Mouse (Mus musculus): Measurements from ENCODE around the gene Fbxo45. TPM values are rescaled to one million over a fixed set of nuclear protein-coding genes. Genes with fewer than 3 reads are reported as not detected.

Gene Fbxo45
- polyA plus RNA-seq, 1 experiment from 2014 or later: 11.2 TPM

GRCm38 (mm10) chr16:32222399-32222798, 24.6 kb downstream of the Fbxo45 start:
- H3K4me3 ChIP-seq (ENCODE audit: low read depth, low read length): no peak overlapping the region
- no peaks in the 10 kb centered on the region for H3K4me1 ChIP-seq (ENCODE audit: control insufficient read depth, insufficient read depth, low read length)
- H3K27ac ChIP-seq (ENCODE audit: low read depth, low read length): no peak overlapping the region
- no peak overlapping the region for H3K4me2 ChIP-seq
- no peaks in the 10 kb centered on the region for H3K9me3 ChIP-seq (replicated peaks; ENCODE audit: control insufficient read depth, low read length)
- no peaks in the 10 kb centered on the region for H3K36me3 ChIP-seq (ENCODE audit: control insufficient read depth, insufficient read depth, low read length)
- H3K27me3 ChIP-seq (ENCODE audit: control insufficient read depth, insufficient read depth, low read length): no peaks in the 10 kb centered on the region
- no peak for ATAC-seq (replicated peaks; ENCODE audit: insufficient number of reproducible peaks, low FRiP score, low TSS enrichment)
- no peak overlapping the region for H3K9ac ChIP-seq (ENCODE audit: low read depth, low read length)

DNA sequence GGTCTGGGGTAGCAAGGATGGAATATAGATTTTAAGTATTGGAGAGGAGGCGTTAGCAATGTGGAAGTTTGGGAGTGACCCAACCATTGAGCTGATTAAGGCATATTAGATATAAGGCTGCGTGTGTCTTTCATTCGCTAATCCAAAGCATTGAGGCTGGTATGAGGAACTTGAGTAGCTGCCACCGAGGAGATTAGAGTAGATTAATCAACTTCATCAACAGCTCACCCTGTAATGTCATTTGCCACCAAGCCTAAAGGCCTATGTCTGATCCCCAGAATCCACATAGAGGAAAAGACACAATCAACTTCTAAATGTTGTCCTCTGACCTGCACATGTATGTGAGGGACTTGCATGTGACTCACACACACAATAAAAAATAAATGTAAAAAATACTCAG, 25.2 kb downstream of the Fbxo45 start:
- Histone ChIP-seq H3K27me3 (ENCODE audit: control insufficient read depth, insufficient read depth, low read length) (no peaks in the 10 kb centered on the region), H3K9ac (ENCODE audit: low read depth, low read length) (no peak overlapping the region), H3K9me3 (replicated peaks; ENCODE audit: control insufficient read depth, low read length) (no peaks in the 10 kb centered on the region), H3K4me2 (no peak overlapping the region), H3K27ac (ENCODE audit: low read depth, low read length) (no peak overlapping the region), H3K4me3 (ENCODE audit: low read depth, low read length) (no peak overlapping the region), H3K4me1 (ENCODE audit: control insufficient read depth, insufficient read depth, low read length) (no peaks in the 10 kb centered on the region), H3K36me3 (ENCODE audit: control insufficient read depth, insufficient read depth, low read length) (no peaks in the 10 kb centered on the region)
- no peak for ATAC-seq (replicated peaks; ENCODE audit: insufficient number of reproducible peaks, low FRiP score, low TSS enrichment)
- WGBS (ENCODE audit: insufficient replicate concordance): 76% methylated on average over 4 of the region's 4 CpGs

GRCm38 (mm10) chr16:32214804-32215576, 32.0 kb downstream of the Fbxo45 start:
- Histone ChIP-seq H3K36me3 (ENCODE audit: control insufficient read depth, insufficient read depth, low read length) (no peaks in the 10 kb centered on the region), H3K27ac (ENCODE audit: low read depth, low read length) (no peak overlapping the region), H3K27me3 (ENCODE audit: control insufficient read depth, insufficient read depth, low read length) (no peaks in the 10 kb centered on the region), H3K9ac (ENCODE audit: low read depth, low read length) (no peak overlapping the region), H3K4me2 (peak overlapping the region; percentile 22), H3K9me3 (replicated peaks; ENCODE audit: control insufficient read depth, low read length) (peaks cover under 1% of the 10 kb centered on the region; the same call in 1 of the 2 replicates), H3K4me3 (ENCODE audit: low read depth, low read length) (no peak overlapping the region), H3K4me1 (ENCODE audit: control insufficient read depth, insufficient read depth, low read length) (no peaks in the 10 kb centered on the region)
- WGBS (ENCODE audit: insufficient replicate concordance): 70% methylated on average over 17 of the region's 17 CpGs
- ATAC-seq (replicated peaks; ENCODE audit: insufficient number of reproducible peaks, low FRiP score, low TSS enrichment): no peak

DNA sequence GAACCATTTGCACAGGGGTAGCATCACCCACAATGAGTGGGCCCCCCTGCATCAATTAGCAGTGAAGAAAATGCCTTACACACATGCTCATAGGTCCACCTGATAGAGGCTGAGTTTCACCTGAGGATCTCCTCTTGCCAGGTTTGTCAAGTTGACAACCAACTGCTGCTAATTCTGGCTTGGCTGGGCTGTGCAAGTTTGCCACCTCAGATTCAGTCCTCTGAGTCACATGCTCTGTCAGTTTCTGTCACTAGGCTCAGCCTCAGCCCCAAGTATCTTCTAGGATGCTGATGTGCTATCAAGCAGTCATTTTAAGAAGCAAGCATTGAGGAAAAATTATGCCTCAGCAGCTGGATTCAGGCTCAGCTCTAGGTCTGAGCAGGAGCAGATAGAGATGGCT, 32.8 kb downstream of the Fbxo45 start:
- Histone ChIP-seq H3K4me3 (ENCODE audit: low read depth, low read length) (no peak overlapping the region), H3K36me3 (ENCODE audit: control insufficient read depth, insufficient read depth, low read length) (no peaks in the 10 kb centered on the region), H3K27me3 (ENCODE audit: control insufficient read depth, insufficient read depth, low read length) (no peaks in the 10 kb centered on the region), H3K9ac (ENCODE audit: low read depth, low read length) (no peak overlapping the region), H3K4me2 (no peak overlapping the region), H3K9me3 (replicated peaks; ENCODE audit: control insufficient read depth, low read length) (peaks cover 4% of the 10 kb centered on the region; the same call in 1 of the 2 replicates), H3K27ac (ENCODE audit: low read depth, low read length) (no peak overlapping the region), H3K4me1 (ENCODE audit: control insufficient read depth, insufficient read depth, low read length) (no peaks in the 10 kb centered on the region)
- ATAC-seq (replicated peaks; ENCODE audit: insufficient number of reproducible peaks, low FRiP score, low TSS enrichment): no peak

DNA sequence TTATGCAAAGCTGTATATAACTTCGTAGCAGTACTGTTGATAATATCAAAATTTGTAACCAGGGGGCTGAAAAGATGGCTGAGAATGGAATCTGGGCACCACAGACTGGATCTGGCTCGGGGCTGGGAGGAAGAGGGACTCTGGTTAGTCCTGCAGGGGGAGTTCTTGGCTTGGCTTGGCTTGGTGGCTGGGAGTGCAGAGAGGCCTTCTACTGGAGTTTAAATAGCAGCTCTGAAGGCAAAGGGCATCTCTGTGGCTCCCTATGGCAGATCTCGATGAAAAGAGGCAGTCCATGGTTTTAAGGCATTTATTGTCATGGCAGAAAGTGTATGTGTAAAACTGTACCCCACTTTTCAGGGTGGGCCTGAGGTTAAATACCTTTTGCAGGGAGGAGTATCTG, 42.1 kb downstream of the Fbxo45 start:
- Histone ChIP-seq H3K9me3 (replicated peaks; ENCODE audit: control insufficient read depth, low read length) (peaks cover 3% of the 10 kb centered on the region; the same call in 1 of the 2 replicates), H3K4me2 (no peak overlapping the region), H3K4me1 (ENCODE audit: control insufficient read depth, insufficient read depth, low read length) (no peaks in the 10 kb centered on the region), H3K4me3 (ENCODE audit: low read depth, low read length) (no peak overlapping the region), H3K36me3 (ENCODE audit: control insufficient read depth, insufficient read depth, low read length) (no peaks in the 10 kb centered on the region), H3K27me3 (ENCODE audit: control insufficient read depth, insufficient read depth, low read length) (no peaks in the 10 kb centered on the region), H3K9ac (ENCODE audit: low read depth, low read length) (no peak overlapping the region), H3K27ac (ENCODE audit: low read depth, low read length) (no peak overlapping the region)
- ATAC-seq (replicated peaks; ENCODE audit: insufficient number of reproducible peaks, low FRiP score, low TSS enrichment): no peak
- 55% methylated on average over 3 of the region's 3 CpGs for WGBS (ENCODE audit: insufficient replicate concordance)

DNA sequence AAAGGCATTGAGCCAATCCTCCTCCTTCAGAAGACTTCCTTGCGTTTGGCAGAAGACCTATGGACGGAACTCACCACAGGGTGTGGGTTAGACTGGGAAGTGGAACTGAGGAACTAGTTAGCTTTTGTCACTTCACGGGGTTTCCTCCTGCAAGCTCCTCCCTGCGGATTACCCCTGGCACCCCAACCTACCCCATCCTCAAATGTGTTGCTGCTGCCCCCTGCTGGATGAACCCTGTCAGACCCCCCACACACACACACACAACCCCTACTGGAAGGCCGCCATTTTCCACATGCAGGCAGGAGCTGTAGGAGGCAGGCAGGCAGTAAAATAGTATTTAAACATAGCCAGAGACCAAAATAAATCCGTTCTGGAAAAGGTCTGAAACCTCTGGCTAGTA, 44.3 kb downstream of the Fbxo45 start:
- Histone ChIP-seq H3K9ac (ENCODE audit: low read depth, low read length) (no peak overlapping the region), H3K9me3 (replicated peaks; ENCODE audit: control insufficient read depth, low read length) (no peaks in the 10 kb centered on the region), H3K4me1 (ENCODE audit: control insufficient read depth, insufficient read depth, low read length) (no peaks in the 10 kb centered on the region), H3K27ac (ENCODE audit: low read depth, low read length) (no peak overlapping the region), H3K36me3 (ENCODE audit: control insufficient read depth, insufficient read depth, low read length) (no peaks in the 10 kb centered on the region), H3K4me2 (no peak overlapping the region), H3K27me3 (ENCODE audit: control insufficient read depth, insufficient read depth, low read length) (no peaks in the 10 kb centered on the region), H3K4me3 (ENCODE audit: low read depth, low read length) (no peak overlapping the region)
- WGBS (ENCODE audit: insufficient replicate concordance): 72% methylated on average over 6 of the region's 6 CpGs
- ATAC-seq (replicated peaks; ENCODE audit: insufficient number of reproducible peaks, low FRiP score, low TSS enrichment): no peak

DNA sequence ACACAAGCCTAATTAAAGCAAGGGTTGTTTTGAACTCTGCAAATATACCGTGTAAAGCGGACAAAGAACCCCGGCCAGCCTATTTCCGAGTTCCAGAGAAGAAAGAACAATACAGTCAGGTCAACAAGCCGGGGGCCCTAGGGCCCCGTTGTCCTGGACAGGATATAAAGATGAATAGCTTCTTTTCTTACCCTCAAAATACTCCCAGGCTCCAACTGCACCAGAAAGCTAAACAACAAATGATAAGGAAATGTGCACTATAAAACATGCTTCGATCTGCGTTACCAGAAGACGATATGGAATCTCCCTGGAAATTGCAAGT, 46.0 kb downstream of the Fbxo45 start:
- Histone ChIP-seq H3K4me1 (ENCODE audit: control insufficient read depth, insufficient read depth, low read length) (no peaks in the 10 kb centered on the region), H3K27me3 (ENCODE audit: control insufficient read depth, insufficient read depth, low read length) (no peaks in the 10 kb centered on the region), H3K9me3 (replicated peaks; ENCODE audit: control insufficient read depth, low read length) (no peaks in the 10 kb centered on the region), H3K36me3 (ENCODE audit: control insufficient read depth, insufficient read depth, low read length) (no peaks in the 10 kb centered on the region), H3K4me3 (ENCODE audit: low read depth, low read length) (no peak overlapping the region), H3K27ac (ENCODE audit: low read depth, low read length) (no peak overlapping the region), H3K9ac (ENCODE audit: low read depth, low read length) (no peak overlapping the region), H3K4me2 (peak overlapping the region; percentile 29; the same call in 1 of the 2 replicates)
- no peak for ATAC-seq (replicated peaks; ENCODE audit: insufficient number of reproducible peaks, low FRiP score, low TSS enrichment)
- WGBS (ENCODE audit: insufficient replicate concordance): 78% methylated on average over 9 of the region's 9 CpGs

- Histone ChIP-seq H3K27me3 (ENCODE audit: control insufficient read depth, insufficient read depth, low read length) (no peaks in the 10 kb centered on the region), H3K27ac (ENCODE audit: low read depth, low read length) (no peak overlapping the region), H3K4me1 (ENCODE audit: control insufficient read depth, insufficient read depth, low read length) (no peaks in the 10 kb centered on the region), H3K4me3 (ENCODE audit: low read depth, low read length) (no peak overlapping the region), H3K36me3 (ENCODE audit: control insufficient read depth, insufficient read depth, low read length) (no peaks in the 10 kb centered on the region), H3K9me3 (replicated peaks; ENCODE audit: control insufficient read depth, low read length) (no peaks in the 10 kb centered on the region), H3K4me2 (peak overlapping the region; percentile 29; the same call in 1 of the 2 replicates), H3K9ac (ENCODE audit: low read depth, low read length) (0 out of 2 replicates have a peak overlapping the region, but pooled peaks have one; percentile 22)
- no peak for ATAC-seq (replicated peaks; ENCODE audit: insufficient number of reproducible peaks, low FRiP score, low TSS enrichment)
- 70% methylated on average over 21 of the region's 21 CpGs for WGBS (ENCODE audit: insufficient replicate concordance)
Measured at GRCm38 (mm10) chr16:32200256-32201003, 46.5 kb downstream of the Fbxo45 start.

- Histone ChIP-seq H3K27ac (ENCODE audit: low read depth, low read length) (no peak overlapping the region), H3K9ac (ENCODE audit: low read depth, low read length) (no peak overlapping the region), H3K27me3 (ENCODE audit: control insufficient read depth, insufficient read depth, low read length) (no peaks in the 10 kb centered on the region), H3K4me1 (ENCODE audit: control insufficient read depth, insufficient read depth, low read length) (no peaks in the 10 kb centered on the region), H3K4me2 (no peak overlapping the region), H3K9me3 (replicated peaks; ENCODE audit: control insufficient read depth, low read length) (no peaks in the 10 kb centered on the region), H3K36me3 (ENCODE audit: control insufficient read depth, insufficient read depth, low read length) (no peaks in the 10 kb centered on the region), H3K4me3 (ENCODE audit: low read depth, low read length) (no peak overlapping the region)
- no peak for ATAC-seq (replicated peaks; ENCODE audit: insufficient number of reproducible peaks, low FRiP score, low TSS enrichment)
- 44% methylated on average over 12 of the region's 12 CpGs for WGBS (ENCODE audit: insufficient replicate concordance)
Measured at GRCm38 (mm10) chr16:32190011-32190441, 56.9 kb downstream of the Fbxo45 start.
